Mouse (Mus musculus): ENCODE results near the gene Wipf3. TPM values are rescaled to one million over a fixed set of nuclear protein-coding genes. Genes with fewer than 3 reads are reported as not detected.
A peak's percentile ranks its signal among the peaks of the same experiment; 100 is the strongest.

Gene Wipf3
- total RNA-seq, 2 experiments from 2014 or later: 13.7 to 18.4 TPM

- peak; percentile 43 for DNase-seq
Observed at GRCm38 (mm10) chr6:54531048-54531481, 101.7 kb downstream of the Wipf3 start.

- no peak for DNase-seq
Observed at GRCm38 (mm10) chr6:54535485-54535884, 106.1 kb downstream of the Wipf3 start.

GRCm38 (mm10) chr6:54537053-54537452, 107.7 kb downstream of the Wipf3 start:
- DNase-seq: no peak

- DNase-seq: no peak
Observed at GRCm38 (mm10) chr6:54538773-54539173, 109.4 kb downstream of the Wipf3 start.

GRCm38 (mm10) chr6:54539396-54539795, 110.0 kb downstream of the Wipf3 start:
- DNase-seq: no peak

- DNase-seq: no peak
Observed at GRCm38 (mm10) chr6:54540252-54540887, 111.0 kb downstream of the Wipf3 start.

GRCm38 (mm10) chr6:54542836-54543235, 113.4 kb downstream of the Wipf3 start:
- DNase-seq: no peak

- no peak for DNase-seq
Observed at GRCm38 (mm10) chr6:54543646-54544045, 114.2 kb downstream of the Wipf3 start.

GRCm38 (mm10) chr6:54548314-54549019, 119.1 kb downstream of the Wipf3 start:
- DNase-seq: no peak

- DNase-seq: no peak
Observed at GRCm38 (mm10) chr6:54549311-54549710, 119.9 kb downstream of the Wipf3 start.

GRCm38 (mm10) chr6:54550801-54551323, 121.5 kb downstream of the Wipf3 start:
- no peak for DNase-seq

- no peak for DNase-seq
Observed at GRCm38 (mm10) chr6:54552721-54553413, 123.5 kb downstream of the Wipf3 start.

Other genes with a start within 250 kb of the Wipf3 start
- gene Prr15, start 103.8 kb upstream of the Wipf3 start, total RNA-seq (2021): under 1 TPM; 0.87 to 0.99 TPM
- 1 to 10 TPM; 3.3 to 4.2 TPM for gene Scrn1, start 136.9 kb downstream of the Wipf3 start, total RNA-seq (2021)
- gene Plekha8, start 165.5 kb downstream of the Wipf3 start, total RNA-seq (2021): 1 to 10 TPM; 3.8 to 4.0 TPM
- gene Fkbp14, start 167.7 kb downstream of the Wipf3 start, total RNA-seq (2021): 1 to 10 TPM; 7.6 to 8.4 TPM